Mouse (Mus musculus) cerebral cortex, adult 2 months (tissue): Measurements from ENCODE around the gene Pdik1l.

Source experiments
- WGBS: fragments of 180-500 bp; shearing (Covaris S2); methylation state at CpG from one replicate; pipeline ENCODE4 v1.1.7; 2018; 5-methylcytosine and 5-hydroxymethylcytosine counted together

The Pdik1l gene

GRCm38 (mm10) chr4:134287575-134288025 lies at the start of gene Pdik1l:
Pdik1l (minus strand) TSS chr4:134287895.
- under 1% methylated on average over 43 of the region's 43 CpGs for WGBS

DNA sequence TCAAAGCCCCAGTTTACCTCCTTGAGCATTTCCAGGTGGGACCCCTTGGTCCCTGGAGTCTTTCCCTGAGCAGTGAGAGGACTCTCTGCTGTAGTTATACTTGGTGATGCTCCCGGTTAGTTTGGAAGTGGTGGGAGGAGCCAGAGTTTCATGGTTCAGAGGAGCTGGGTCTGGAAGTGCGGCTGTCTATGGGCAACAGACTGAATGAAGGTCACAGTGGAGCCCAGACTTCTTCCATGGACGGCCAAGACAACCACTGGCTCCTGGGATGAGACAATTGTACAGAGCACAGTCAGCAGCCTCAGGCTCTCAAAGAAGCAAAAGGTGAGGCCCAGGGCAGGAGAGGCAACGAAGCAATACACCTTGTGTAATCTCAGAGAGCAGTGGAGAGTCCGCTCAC lies 42.6 kb upstream of the Pdik1l start:
- WGBS = 77% methylated on average over 5 of the region's 5 CpGs

DNA sequence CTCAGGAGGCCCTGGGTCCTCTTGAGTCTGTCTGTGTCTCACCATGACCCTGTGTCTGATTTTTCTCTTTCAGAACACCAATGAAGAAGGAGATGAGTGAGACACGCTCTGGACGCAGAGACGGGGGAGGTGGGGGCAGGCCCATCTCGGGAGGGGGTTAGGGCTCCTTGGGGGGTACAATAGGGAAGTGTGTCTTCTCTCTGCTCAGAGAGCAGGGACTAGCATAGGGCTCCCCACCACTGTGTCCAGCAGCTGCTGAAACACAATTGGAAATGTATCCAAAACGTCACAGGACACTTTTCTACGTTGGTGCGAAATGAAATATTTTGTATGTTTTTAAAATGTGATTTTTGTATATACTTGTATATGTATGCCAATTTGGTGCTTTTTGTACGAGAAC lies 41.1 kb upstream of the Pdik1l start:
- WGBS = 80% methylated on average over 8 of the region's 8 CpGs

DNA sequence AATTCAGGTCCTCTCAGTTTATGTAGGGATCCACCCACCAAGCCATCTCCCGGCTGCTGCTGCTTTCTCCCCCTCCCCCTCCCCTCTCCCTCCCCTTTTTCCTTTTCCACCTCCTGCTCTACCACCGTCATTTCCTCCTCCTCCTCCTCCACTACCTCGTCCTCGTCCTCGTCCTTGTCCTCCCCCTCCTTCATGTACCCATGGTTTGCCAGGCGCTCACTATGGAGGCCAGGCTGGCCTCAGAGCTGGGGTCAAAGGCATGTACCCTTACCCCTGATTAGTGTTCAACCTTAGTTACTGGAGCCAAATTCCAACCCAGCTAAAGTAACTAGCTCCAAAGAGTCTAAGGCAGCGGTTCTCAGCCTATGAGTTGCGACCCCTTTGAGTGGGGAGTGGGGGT lies 40.5 kb upstream of the Pdik1l start:
- WGBS = 45% methylated on average over 8 of the region's 8 CpGs

- 71% methylated on average over 5 of the region's 5 CpGs for WGBS
These were observed 39.3 kb upstream of the Pdik1l start for GRCm38 (mm10) chr4:134326859-134327530.

DNA sequence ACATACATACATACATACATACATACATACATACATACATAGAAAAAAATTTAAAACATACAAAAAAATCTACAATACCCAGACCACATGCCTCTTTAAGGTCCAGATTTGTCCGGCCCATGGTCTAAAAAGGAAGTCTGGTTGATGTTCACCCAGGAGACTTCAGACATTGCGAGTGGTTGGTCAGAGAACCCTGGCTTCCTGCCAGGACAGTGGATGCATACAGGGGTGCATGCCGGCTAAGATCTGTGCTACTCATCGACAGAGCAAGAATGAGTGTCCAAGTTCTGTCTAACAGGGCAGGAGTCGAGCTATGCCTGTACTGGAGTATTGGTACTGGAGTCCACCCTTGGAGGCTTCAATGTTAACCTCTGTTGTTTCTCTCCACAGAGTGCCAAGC lies 37.0 kb upstream of the Pdik1l start:
- WGBS = 62% methylated on average over 5 of the region's 5 CpGs

DNA sequence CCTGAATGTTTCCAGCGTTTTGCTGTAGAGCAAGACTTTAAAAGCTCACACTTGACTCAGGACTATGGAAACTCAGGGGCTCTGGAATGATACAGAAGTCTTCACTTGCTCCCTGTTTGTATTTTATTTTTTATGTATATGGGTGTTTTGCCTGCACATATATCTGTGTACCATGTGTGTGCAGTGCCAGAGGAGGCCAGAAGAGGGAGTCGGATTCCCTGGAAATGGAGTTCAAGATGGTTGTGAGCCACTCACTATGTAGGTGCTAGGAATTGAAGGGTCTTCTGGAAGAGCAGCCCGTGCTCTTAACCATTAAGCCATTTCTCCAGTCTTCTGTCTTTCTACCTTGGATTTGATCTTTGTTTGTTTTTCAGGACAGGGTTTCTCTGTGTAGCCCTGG lies 33.8 kb upstream of the Pdik1l start:
- 70% methylated on average over 3 of the region's 3 CpGs for WGBS

GRCm38 (mm10) chr4:134319674-134320073 lies 32.0 kb upstream of the Pdik1l start:
- 86% methylated on average over 5 of the region's 5 CpGs for WGBS

DNA sequence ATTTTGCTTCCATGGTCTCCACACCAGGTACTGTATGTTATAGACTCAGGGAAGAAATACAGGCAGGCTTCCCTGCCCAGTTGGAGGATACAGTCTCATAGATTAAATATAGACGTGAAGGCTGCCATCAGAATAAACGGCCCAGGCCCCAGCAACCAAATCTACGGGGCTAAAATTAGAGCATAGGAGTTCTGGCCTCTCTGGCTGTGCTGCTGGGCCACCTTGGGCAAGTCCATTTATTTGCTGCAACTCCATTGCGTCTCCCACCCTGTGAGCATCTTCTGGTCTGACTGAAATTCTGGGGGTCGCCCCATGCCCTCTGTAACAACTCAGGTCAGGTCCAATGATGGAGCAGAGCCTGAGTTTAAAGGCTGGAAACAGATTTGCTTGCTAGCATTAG lies 31.4 kb upstream of the Pdik1l start:
- 88% methylated on average over 5 of the region's 5 CpGs for WGBS

- WGBS = 59% methylated on average over 16 of the region's 16 CpGs
These were observed 28.7 kb upstream of the Pdik1l start for GRCm38 (mm10) chr4:134316390-134316789.

- 85% methylated on average over 9 of the region's 9 CpGs for WGBS
These were observed 27.8 kb upstream of the Pdik1l start for GRCm38 (mm10) chr4:134315470-134315869.

DNA sequence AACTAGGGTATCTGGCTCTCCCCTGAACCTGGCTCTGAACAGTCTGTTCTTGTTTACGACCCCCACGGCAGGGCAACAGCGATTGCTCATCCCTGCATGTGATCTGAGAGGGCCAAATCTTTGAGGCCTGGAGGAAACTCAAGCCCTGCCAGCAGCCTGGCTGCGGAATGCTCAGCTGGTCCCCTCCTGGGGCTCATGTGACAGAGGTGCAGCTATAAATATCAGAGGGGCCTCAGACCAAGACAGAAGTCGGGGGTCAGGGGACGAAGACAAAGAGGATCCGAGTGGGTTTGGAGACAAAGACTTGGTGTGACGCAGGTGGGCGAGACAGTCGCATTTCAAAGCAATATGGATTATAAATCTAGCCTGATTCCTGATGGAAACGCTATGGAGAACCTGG lies 27.2 kb upstream of the Pdik1l start, which contains the start of gene Trim63:
Gene Trim63, plus strand, starts transcription at position 245 of the 400 bp plus-strand sequence.
- 60% methylated on average over 11 of the region's 11 CpGs for WGBS

DNA sequence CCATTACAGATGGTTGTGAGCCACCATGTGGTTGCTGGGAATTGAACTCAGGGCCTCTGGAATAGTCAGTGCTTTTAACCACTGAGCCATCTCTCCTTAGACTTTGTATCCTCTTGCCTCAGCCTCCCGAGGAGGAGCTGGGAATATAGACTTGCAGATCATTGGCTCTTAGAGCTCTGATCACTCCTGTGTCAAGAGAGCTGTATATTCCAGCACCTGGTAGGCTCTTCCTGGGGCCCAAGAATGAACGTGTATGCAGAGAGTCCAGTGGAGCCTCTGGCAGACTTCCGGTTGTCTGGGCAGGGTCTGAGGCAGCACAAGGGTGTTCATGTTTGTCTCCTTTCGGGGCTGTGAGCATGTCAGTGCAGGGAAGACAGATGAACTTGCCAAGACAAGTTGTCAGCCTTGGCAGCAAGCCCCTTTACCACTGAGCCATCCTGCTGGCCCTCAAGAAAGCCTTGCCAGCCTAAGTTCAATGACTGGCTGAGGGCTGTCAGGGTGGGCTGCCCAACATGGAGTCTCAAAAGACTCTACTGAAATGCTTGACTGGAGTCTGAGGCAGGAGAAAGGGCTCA lies 26.5 kb upstream of the Pdik1l start:
- 76% methylated on average over 4 of the region's 4 CpGs for WGBS

- 95% methylated on average over 6 of the region's 6 CpGs for WGBS
These were observed 25.2 kb upstream of the Pdik1l start for GRCm38 (mm10) chr4:134312901-134313300.

DNA sequence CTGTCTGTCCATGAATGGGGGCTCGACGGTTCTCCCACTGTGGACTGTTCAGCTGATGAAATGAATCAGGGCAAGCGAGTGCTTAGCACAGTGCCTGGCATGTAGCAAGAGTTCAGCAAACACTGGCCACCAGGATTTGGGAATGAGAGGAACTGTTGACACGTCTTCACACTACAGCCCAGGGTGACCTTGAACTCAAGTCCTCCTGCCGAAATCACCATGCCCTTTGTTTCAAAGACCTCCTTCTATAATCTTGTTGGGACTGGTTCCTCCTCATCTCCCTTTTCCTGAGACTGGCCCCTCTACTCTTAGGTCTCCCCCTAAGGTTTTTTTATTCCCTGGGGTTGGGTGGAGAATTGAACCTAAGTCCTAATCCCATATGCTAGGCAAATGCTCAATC lies 24.6 kb upstream of the Pdik1l start:
- 98% methylated on average over 5 of the region's 5 CpGs for WGBS

- WGBS = 88% methylated on average over 9 of the region's 9 CpGs
These were observed 24.1 kb upstream of the Pdik1l start for GRCm38 (mm10) chr4:134311784-134312183.

DNA sequence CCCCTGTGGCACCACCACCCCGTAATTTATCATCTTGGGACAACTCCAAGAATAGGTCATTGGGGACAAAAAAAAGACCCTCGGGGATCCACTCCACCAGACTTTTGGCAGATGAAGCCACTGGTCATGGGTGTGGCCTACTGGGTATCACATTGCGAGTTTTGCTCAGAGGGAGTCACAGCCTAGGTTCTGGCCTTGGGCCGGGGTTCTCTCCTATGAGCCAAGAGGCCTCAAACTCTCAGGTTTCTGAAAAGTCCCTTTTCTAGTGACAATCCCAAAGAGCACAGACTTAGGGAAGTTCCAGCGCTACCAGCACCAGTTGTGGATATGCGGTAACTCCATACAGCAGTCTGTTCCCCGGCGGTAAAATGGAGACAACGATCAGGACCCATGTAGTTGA lies 23.0 kb upstream of the Pdik1l start:
- 89% methylated on average over 9 of the region's 9 CpGs for WGBS

DNA sequence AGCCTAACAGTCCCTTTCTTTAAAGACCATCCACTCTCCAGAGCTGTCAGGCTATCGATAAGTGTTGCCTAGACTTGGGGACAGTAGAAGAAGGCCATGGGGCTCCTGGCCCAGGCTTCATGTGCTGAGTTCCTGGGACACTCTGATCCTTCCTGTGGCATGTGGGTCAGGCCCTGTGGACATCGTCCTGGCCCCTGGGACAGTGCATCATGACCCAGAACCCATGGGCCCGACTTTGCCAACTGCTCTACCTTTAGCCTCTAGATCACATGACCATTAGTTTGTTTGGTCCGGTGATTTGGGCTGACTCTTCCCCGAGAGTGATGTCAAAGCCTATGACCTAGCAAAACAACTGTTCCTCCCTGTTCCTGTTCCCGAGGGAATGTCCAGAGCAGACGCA lies 22.4 kb upstream of the Pdik1l start:
- WGBS = 91% methylated on average over 7 of the region's 7 CpGs

DNA sequence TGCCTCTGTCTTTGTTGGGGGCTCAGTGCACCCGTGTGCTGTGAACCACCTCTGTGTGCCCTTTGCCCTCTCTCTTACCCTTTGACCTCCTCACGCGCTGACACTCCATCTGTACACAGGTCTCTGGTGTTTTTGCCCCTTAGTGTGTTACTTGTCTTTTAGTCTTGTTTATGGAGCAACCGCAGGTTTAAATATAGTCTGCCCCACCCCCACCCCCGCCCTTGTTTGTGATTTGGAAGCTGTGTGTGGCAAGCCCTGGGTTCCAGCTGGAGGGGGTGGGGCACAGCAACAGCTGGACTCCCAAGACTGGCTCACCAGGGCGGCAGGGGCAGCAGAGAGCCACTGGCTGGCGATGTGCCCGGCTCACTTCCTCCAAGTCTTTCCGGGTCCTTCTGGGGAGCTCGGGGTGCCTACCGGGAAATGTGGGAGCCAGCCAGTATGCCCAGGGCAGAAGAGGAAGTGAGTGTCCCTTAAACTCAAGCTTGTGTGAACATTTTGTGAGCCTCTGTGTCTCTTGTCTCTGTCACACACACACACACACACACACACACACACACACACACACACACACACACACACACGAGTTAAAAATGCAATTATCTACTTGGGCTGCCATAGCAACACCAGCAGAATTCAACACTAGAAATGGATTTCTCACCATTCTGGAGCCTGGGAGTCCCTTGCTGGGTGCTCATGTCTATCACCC lies 19.8 kb upstream of the Pdik1l start:
- 9% methylated on average over 12 of the region's 12 CpGs for WGBS

- 63% methylated on average over 2 of the region's 2 CpGs for WGBS
These were observed 19.3 kb upstream of the Pdik1l start for GRCm38 (mm10) chr4:134306963-134307362.

- 85% methylated on average over 5 of the region's 5 CpGs for WGBS
These were observed 14.4 kb upstream of the Pdik1l start for GRCm38 (mm10) chr4:134302084-134302483.

- WGBS = 46% methylated on average over 9 of the region's 9 CpGs
These were observed 12.6 kb upstream of the Pdik1l start for GRCm38 (mm10) chr4:134300316-134300715.

GRCm38 (mm10) chr4:134299498-134299810 lies 11.8 kb upstream of the Pdik1l start:
- WGBS = 57% methylated on average over 4 of the region's 4 CpGs
